Mouse (Mus musculus) CH12.LX (cell line): Measurements from ENCODE around the gene Atp2c2. TPM values are rescaled to one million over a fixed set of nuclear protein-coding genes. Genes with fewer than 3 reads are reported as not detected.

Experiments used
- DNase-seq: peaks from one replicate; pipeline ENCODE4 v3.0.0-alpha.2; 2013; ENCODE audit errors: extremely low read depth
- H3K27ac ChIP-seq: 2 replicates; pipeline ENCODE4 v1.5.1; 2012; ENCODE audit warnings: low read depth, mild to moderate bottlenecking, control low read depth, moderate library complexity; ENCODE audit not compliant: insufficient read depth
- H3K27me3 ChIP-seq: replicated peaks from 2 replicates; pipeline ENCODE3; 2012; ENCODE audit warnings: inconsistent platforms
- H3K36me3 ChIP-seq, 2 experiments: replicated peaks in 1 of 2; 2 replicates each; pipeline versions ENCODE3 to v1.6.1; 2012; ENCODE audit warnings: inconsistent platforms in 1 of 2, low read length in 1 of 2, mild to moderate bottlenecking in 1 of 2, mixed read lengths in 1 of 2, moderate library complexity in 1 of 2; ENCODE audit not compliant: control insufficient read depth in 1 of 2, insufficient read depth in 1 of 2
- H3K4me1 ChIP-seq, 2 experiments: 2 replicates each; pipeline ENCODE4 v1.6.1; 2012; ENCODE audit warnings: inconsistent platforms in 1 of 2, moderate library complexity in 1 of 2; ENCODE audit not compliant: insufficient read depth in 2 of 2, control insufficient read depth in 1 of 2
- H3K4me2 ChIP-seq: 2 replicates; pipeline ENCODE4 v1.6.1; 2012; ENCODE audit warnings: low read depth, mild to moderate bottlenecking, control low read depth; ENCODE audit not compliant: poor library complexity, insufficient read depth, severe bottlenecking
- H3K4me3 ChIP-seq, 3 experiments: fragments of 150-350 bp in 1 of 3; sonication (generic) in 1 of 3; replicated peaks in 1 of 3; 2 replicates each; pipeline versions ENCODE3 to v1.5.1; 2011 to 2012; ENCODE audit warnings: low read depth in 2 of 3, low read length in 2 of 3, mild to moderate bottlenecking in 2 of 3, moderate library complexity in 2 of 3, control low read depth in 1 of 3, improper control_type of control experiment in 1 of 3, inconsistent platforms in 1 of 3, mixed read lengths in 1 of 3; ENCODE audit not compliant: poor library complexity in 1 of 3
- H3K79me2 ChIP-seq: replicated peaks from 2 replicates; pipeline ENCODE4 v1.6.1; 2012; ENCODE audit warnings: mild to moderate bottlenecking, moderate library complexity; ENCODE audit not compliant: control insufficient read depth, poor library complexity, insufficient read depth, severe bottlenecking; ENCODE audit errors: extremely low read depth
- H3K9ac ChIP-seq: 2 replicates; pipeline ENCODE4 v1.6.1; 2012; ENCODE audit warnings: low read depth, mild to moderate bottlenecking, control low read depth, moderate library complexity; ENCODE audit not compliant: insufficient read depth
- H3K9me3 ChIP-seq: replicated peaks from 2 replicates; pipeline ENCODE3; 2012; ENCODE audit warnings: low read length, inconsistent platforms, mixed read lengths
- CTCF ChIP-seq, 2 experiments: IDR thresholded peaks in 1 of 2; conservative IDR thresholded peaks in 1 of 2; 2 replicates each; pipeline ENCODE4 v1.5.1; 2011 to 2012; ENCODE audit warnings: low read depth in 2 of 2, low read length in 2 of 2, improper control_type of control experiment in 1 of 2, inconsistent platforms in 1 of 2, mild to moderate bottlenecking in 1 of 2, moderate library complexity in 1 of 2
- E2F4 ChIP-seq: IDR thresholded peaks from 2 replicates; pipeline ENCODE4 v1.6.1; 2011; ENCODE audit warnings: low read depth, low read length, improper control_type of control experiment; ENCODE audit not compliant: insufficient replicate concordance
- ETS1 ChIP-seq: conservative IDR thresholded peaks from 2 replicates; pipeline ENCODE4 v1.6.1; 2012; ENCODE audit warnings: low read depth, mild to moderate bottlenecking, inconsistent platforms, low read length, improper control_type of control experiment, moderate library complexity
- HCFC1 ChIP-seq: IDR thresholded peaks from 2 replicates; pipeline ENCODE4 v1.6.1; 2012; ENCODE audit warnings: low read depth, mild to moderate bottlenecking, inconsistent platforms, low read length, improper control_type of control experiment
- IRF4 ChIP-seq: IDR thresholded peaks from 2 replicates; pipeline ENCODE4 v1.6.1; 2014; ENCODE audit warnings: low read depth, mild to moderate bottlenecking, inconsistent platforms, low read length, improper control_type of control experiment
- JUND ChIP-seq: conservative IDR thresholded peaks from 2 replicates; pipeline ENCODE4 v1.6.1; 2011; ENCODE audit warnings: low read depth, low read length, improper control_type of control experiment
- MEF2A ChIP-seq: IDR thresholded peaks from 2 replicates; pipeline ENCODE4 v1.6.1; 2014; ENCODE audit warnings: low read depth, mild to moderate bottlenecking, inconsistent platforms, low read length, improper control_type of control experiment, borderline replicate concordance
- MXI1 ChIP-seq: IDR thresholded peaks from 2 replicates; pipeline ENCODE4 v1.6.1; 2011; ENCODE audit warnings: mild to moderate bottlenecking, low read depth, low read length, improper control_type of control experiment
- MYC ChIP-seq: IDR thresholded peaks from 2 replicates; pipeline ENCODE4 v1.6.1; 2011; ENCODE audit warnings: low read depth, mild to moderate bottlenecking, improper control_type of control experiment, low read length
- POLR2A ChIP-seq: IDR thresholded peaks from 2 replicates; pipeline ENCODE4 v1.6.1; 2011; ENCODE audit warnings: low read depth, mild to moderate bottlenecking, improper control_type of control experiment, low read length
- RCOR1 ChIP-seq: conservative IDR thresholded peaks from 2 replicates; pipeline ENCODE4 v1.6.1; 2012; ENCODE audit warnings: low read depth, mild to moderate bottlenecking, inconsistent platforms, low read length, improper control_type of control experiment
- SIN3A ChIP-seq: IDR thresholded peaks from 2 replicates; pipeline ENCODE4 v1.6.1; 2012; ENCODE audit warnings: low read length, improper control_type of control experiment, inconsistent platforms
- TBP ChIP-seq: conservative IDR thresholded peaks from 2 replicates; pipeline ENCODE4 v1.6.1; 2011; ENCODE audit warnings: low read depth, low read length, improper control_type of control experiment
- UBTF ChIP-seq: IDR thresholded peaks from 2 replicates; pipeline ENCODE4 v1.6.1; 2012; ENCODE audit warnings: low read depth, mild to moderate bottlenecking, inconsistent platforms, low read length, improper control_type of control experiment, moderate library complexity
- USF1 ChIP-seq: IDR thresholded peaks from 2 replicates; pipeline ENCODE4 v1.6.1; 2014; ENCODE audit warnings: low read depth, mild to moderate bottlenecking, inconsistent platforms, low read length, improper control_type of control experiment
- ZC3H11A ChIP-seq: IDR thresholded peaks from 2 replicates; pipeline ENCODE4 v1.6.1; 2012; ENCODE audit warnings: low read depth, mild to moderate bottlenecking, inconsistent platforms, low read length, improper control_type of control experiment
- ZKSCAN1 ChIP-seq: IDR thresholded peaks from 2 replicates; pipeline ENCODE4 v1.6.1; 2012; ENCODE audit warnings: low read depth, inconsistent platforms, low read length, improper control_type of control experiment, borderline replicate concordance
- dilution Hi-C: fragments of 300-500 bp; cut with MboI; formaldehyde crosslinking; loops from 2 replicates; pipeline ENCODE4 v1.14.3; 2020; ENCODE audit warnings: low sequenced_read_pairs; ENCODE audit not compliant: extremely low pct_unique_long_range_greater_than_20kb, extremely low pct_ligation_motif_present
- in situ Hi-C: fragments of 300-500 bp; cut with MboI; formaldehyde crosslinking; loops from 3 replicates; pipeline ENCODE4 v1.14.3; 2019; ENCODE audit warnings: low sequenced_read_pairs, low pct_ligation_motif_present, low pct_unique_long_range_greater_than_20kb, mixed read lengths
- polyA plus RNA-seq: library from polyadenylated mRNA; unstranded; fragments of >175 nt; gene quantifications from 2 replicates; pipeline ENCODE4 v1.2.1, GENCODE M21; 2012; ENCODE audit warnings: low read depth; ENCODE audit not compliant: insufficient read length
- total RNA-seq, 2 experiments: library from RNA; depleted of rRNA; stranded (reverse); fragments of 300-350 nt in 1 of 2; fragments of >200 nt in 1 of 2; gene quantifications; 2 replicates each; pipeline ENCODE4 v1.2.3; 2012 to 2014

Atp2c2 gene
- total and polyA plus RNA-seq, 3 experiments, result not detected

DNA sequence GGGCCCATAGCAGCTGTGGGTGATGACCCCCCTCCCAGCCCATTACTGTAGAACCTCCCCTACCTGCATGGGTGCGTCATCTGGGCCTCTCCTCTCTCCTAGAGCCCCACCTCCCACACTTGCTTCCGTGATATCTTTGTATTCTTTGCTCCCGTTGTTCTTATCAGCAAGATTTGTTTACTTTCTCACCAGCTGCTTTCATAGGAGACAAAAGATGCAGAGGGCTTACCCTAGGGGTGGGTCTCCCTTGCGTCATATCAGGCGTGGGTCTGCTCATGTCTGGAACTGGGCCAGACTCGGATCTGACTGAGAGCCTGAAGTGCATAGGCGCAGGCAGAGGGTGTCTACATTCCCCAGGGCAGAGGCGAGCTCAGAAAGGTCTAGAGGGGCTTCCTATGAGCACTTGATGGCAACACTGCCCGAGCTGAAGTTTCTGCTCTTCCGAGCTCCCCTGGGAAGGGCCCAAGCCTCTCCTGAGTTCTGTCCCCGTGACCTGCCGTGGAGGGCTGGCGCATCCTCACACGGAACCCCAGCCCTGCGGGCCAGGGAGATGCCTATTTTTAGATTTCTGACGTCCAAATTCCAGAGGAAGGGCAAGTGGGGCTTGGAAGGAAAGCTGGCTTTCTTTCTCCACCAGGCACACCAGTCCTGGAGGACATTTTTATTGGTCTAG, 29.3 kb upstream of the Atp2c2 start:
- H3K27me3 ChIP-seq, result peaks cover 80% of the 10 kb centered on the region
- no peak for TF ChIP-seq JUND
- TF ChIP-seq USF1, result no peak
- TF ChIP-seq MYC, result no peak
- TF ChIP-seq RCOR1, result no peak
- no peak for TF ChIP-seq SIN3A
- no peak for TF ChIP-seq HCFC1
- TF ChIP-seq MEF2A, result no peak
- no peak for TF ChIP-seq ETS1
- TF ChIP-seq TBP, result no peak
- no peak for TF ChIP-seq MXI1
- TF ChIP-seq E2F4, result no peak
- no peak for TF ChIP-seq UBTF
- TF ChIP-seq POLR2A, result no peak
- TF ChIP-seq ZKSCAN1, result no peak
- TF ChIP-seq IRF4, result no peak
- no peak for TF ChIP-seq ZC3H11A
- DNase-seq, result no peak
- no peak overlapping the region for H3K4me3 ChIP-seq
- H3K27ac ChIP-seq, result no peak overlapping the region
- H3K4me1 ChIP-seq, result peaks cover 3 to 7% of the 10 kb centered on the region in 2 experiments; a peak in 2 of 4 replicates
- no peaks in the 10 kb centered on the region for H3K79me2 ChIP-seq
- no peak overlapping the region for H3K4me2 ChIP-seq
- dilution Hi-C loops (no loop called here), in situ Hi-C loops (no loop called here)
- H3K9me3 ChIP-seq, result peaks cover 4% of the 10 kb centered on the region
- no peak overlapping the region for H3K9ac ChIP-seq
- no peaks in the 10 kb centered on the region for H3K36me3 ChIP-seq

DNA sequence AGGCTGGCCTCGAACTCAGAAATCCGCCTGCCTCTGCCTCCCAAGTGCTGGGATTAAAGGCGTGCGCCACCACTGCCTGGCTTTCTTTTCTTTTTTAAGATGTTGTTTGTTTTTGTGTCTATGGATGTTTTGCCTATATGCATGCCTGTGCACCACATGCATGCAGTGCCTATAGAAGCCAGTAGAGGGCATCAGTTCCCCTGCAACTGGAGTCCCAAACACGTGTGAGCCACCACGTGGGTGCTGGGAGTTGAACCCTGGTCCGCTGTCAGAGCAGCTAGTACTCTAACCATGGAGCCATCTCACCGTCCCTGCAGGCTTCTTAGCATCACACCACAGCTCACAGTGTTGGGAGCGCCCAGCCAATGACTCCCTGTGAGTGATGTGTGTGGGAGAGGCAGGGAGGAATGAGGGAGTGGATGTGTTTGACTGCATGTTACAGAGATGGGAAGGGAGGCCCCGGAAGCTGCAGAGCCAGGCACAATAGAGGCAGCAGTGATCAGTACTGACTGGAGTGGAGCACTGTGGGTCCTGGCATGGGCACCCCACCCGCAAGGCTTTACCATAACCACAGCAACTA, 25.7 kb upstream of the Atp2c2 start:
- dilution Hi-C loops (no loop called here), in situ Hi-C loops (no loop called here)
- H3K4me1 ChIP-seq, result peaks cover 7% of the 10 kb centered on the region in 2 experiments; a peak in 2 of 4 replicates
- H3K4me2 ChIP-seq, result no peak overlapping the region
- H3K9me3 ChIP-seq, result peaks cover 4% of the 10 kb centered on the region
- H3K27me3 ChIP-seq, result peaks cover 62% of the 10 kb centered on the region
- H3K4me3 ChIP-seq, result no peak overlapping the region
- no peak overlapping the region for H3K27ac ChIP-seq
- H3K9ac ChIP-seq, result no peak overlapping the region
- DNase-seq, result peak; percentile 16
- no peaks in the 10 kb centered on the region for H3K36me3 ChIP-seq
- TF ChIP-seq HCFC1, result no peak
- 0 out of 2 replicates have a peak, but pooled peaks have one; percentile 44 for TF ChIP-seq MYC
- TF ChIP-seq POLR2A, result no peak
- TF ChIP-seq CTCF (conservative IDR thresholded peaks at IDR 0.05 in 1 of 2, IDR thresholded peaks at IDR 0.05 in 1 of 2; ENCODE audit: low read depth in 2 of 2, low read length in 2 of 2), result peak in 1 of 2 experiments; percentile 33; a peak in 2 of 4 replicates
- H3K79me2 ChIP-seq, result no peaks in the 10 kb centered on the region
